8 mouse cellular contexts compared by ENCODE assay signal in the genomic region with DNA sequence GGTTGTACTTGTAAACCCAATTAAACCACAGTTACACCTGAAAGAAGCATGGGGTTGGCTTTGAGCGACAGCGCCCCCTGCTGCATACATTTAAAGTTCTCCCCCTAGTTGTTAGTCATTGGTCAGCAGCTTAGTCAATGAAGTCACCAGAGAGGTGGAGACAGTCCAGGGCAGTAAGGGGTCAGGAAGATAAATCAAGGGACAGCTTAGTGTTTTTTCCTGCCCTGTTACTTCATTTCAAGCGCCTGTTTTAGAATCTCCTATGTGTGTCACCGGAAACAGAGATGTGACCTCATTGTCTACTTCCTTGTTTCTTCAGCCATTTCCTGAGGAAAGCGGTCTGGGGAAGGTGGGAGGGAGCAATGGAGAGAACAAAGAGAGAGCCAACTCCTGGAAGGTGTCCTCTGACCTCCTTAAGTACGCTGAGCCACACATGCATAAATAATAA. TPM values are rescaled to one million over a fixed set of nuclear protein-coding genes. Genes with fewer than 3 reads are reported as not detected.
A peak's percentile ranks its signal among the peaks of the same experiment; 100 is the strongest.
DNase-seq lines count a peak whose midpoint lies in the region; ATAC-seq and TF ChIP-seq lines count a peak whose summit lies in the region.

No protein-coding gene starts in this region.

- no peaks in the 10 kb centered on the region for H3K27me3 ChIP-seq in hindbrain, embryonic 14.5 days (ENCODE audit: control insufficient read depth, insufficient read depth, low read length)
- 0 out of 2 replicates have a peak, but pooled peaks cover 3% of the 10 kb centered on the region for H3K27me3 ChIP-seq in hindbrain, embryonic 12.5 days
- H3K27me3 ChIP-seq in G1E (ENCODE audit: insufficient read depth, low read length): no peaks in the 10 kb centered on the region; the same call in 1 of the 2 replicates
- H3K27me3 ChIP-seq in heart, embryonic 10.5 days (ENCODE audit: insufficient read depth, poor library complexity, severe bottlenecking): no peaks in the 10 kb centered on the region
- H3K27me3 ChIP-seq in kidney, postnatal 0 days (ENCODE audit: insufficient read depth, low read length): no peaks in the 10 kb centered on the region

- no peak overlapping the region for H3K4me2 ChIP-seq in hindbrain, embryonic 14.5 days (replicated peaks)
- H3K4me2 ChIP-seq in hindbrain, embryonic 12.5 days (replicated peaks): no peak overlapping the region
- no peak overlapping the region for H3K4me2 ChIP-seq in kidney, postnatal 0 days (ENCODE audit: low read length)

- no peak overlapping the region for H3K4me3 ChIP-seq in hindbrain, embryonic 14.5 days (replicated peaks; ENCODE audit: low read length)
- no peak overlapping the region for H3K4me3 ChIP-seq in hindbrain, embryonic 12.5 days
- H3K4me3 ChIP-seq in G1E (ENCODE audit: low read depth, low read length): no peak overlapping the region
- no peak overlapping the region for H3K4me3 ChIP-seq in heart, embryonic 10.5 days
- no peak overlapping the region for H3K4me3 ChIP-seq in kidney, postnatal 0 days (replicated peaks; ENCODE audit: low read depth, low read length)

- peak; percentile 73 for TF ChIP-seq CTCF in G1E (IDR thresholded peaks at IDR 0.05; ENCODE audit: low read depth, low read length)
- peak; percentile 92 for TF ChIP-seq CTCF in kidney, postnatal 0 days (IDR thresholded peaks at IDR 0.05; ENCODE audit: low read depth)

- 0 out of 2 replicates have a peak, but pooled peaks cover 6% of the 10 kb centered on the region for H3K4me1 ChIP-seq in hindbrain, embryonic 14.5 days (replicated peaks; ENCODE audit: control insufficient read depth, insufficient read depth, low read length)
- H3K4me1 ChIP-seq in hindbrain, embryonic 12.5 days: peaks cover 12% of the 10 kb centered on the region
- peaks cover 37% of the 10 kb centered on the region for H3K4me1 ChIP-seq in G1E (ENCODE audit: insufficient read depth, low read depth, low read length)
- peaks cover 34% of the 10 kb centered on the region for H3K4me1 ChIP-seq in heart, embryonic 10.5 days
- peaks cover 4% of the 10 kb centered on the region for H3K4me1 ChIP-seq in kidney, postnatal 0 days (replicated peaks; ENCODE audit: insufficient read depth, low read length)

- no peak overlapping the region for H3K9ac ChIP-seq in hindbrain, embryonic 14.5 days
- no peak overlapping the region for H3K9ac ChIP-seq in hindbrain, embryonic 12.5 days
- H3K9ac ChIP-seq in kidney, postnatal 0 days (ENCODE audit: low read depth, low read length): no peak overlapping the region

- no peak overlapping the region for H3K27ac ChIP-seq in hindbrain, embryonic 14.5 days
- H3K27ac ChIP-seq in hindbrain, embryonic 12.5 days: no peak overlapping the region
- 0 out of 2 replicates have a peak overlapping the region, but pooled peaks have one; percentile 37 for H3K27ac ChIP-seq in heart, embryonic 10.5 days
- peak overlapping the region; percentile 50; the same call in 1 of the 2 replicates for H3K27ac ChIP-seq in kidney, postnatal 0 days

- 29% methylated on average over 6 of the region's 6 CpGs for WGBS in hindbrain, embryonic 14.5 days
- WGBS in hindbrain, embryonic 12.5 days: 38% methylated on average over 6 of the region's 6 CpGs
- WGBS in heart, embryonic 10.5 days: 22% methylated on average over 6 of the region's 6 CpGs
- 16% methylated on average over 6 of the region's 6 CpGs for WGBS in kidney, postnatal 0 days

- H3K9me3 ChIP-seq in hindbrain, embryonic 14.5 days (ENCODE audit: control insufficient read depth, low read length): no peaks in the 10 kb centered on the region
- no peaks in the 10 kb centered on the region for H3K9me3 ChIP-seq in hindbrain, embryonic 12.5 days (replicated peaks)
- H3K9me3 ChIP-seq in G1E (replicated peaks): no peaks in the 10 kb centered on the region
- no peaks in the 10 kb centered on the region for H3K9me3 ChIP-seq in heart, embryonic 10.5 days
- no peaks in the 10 kb centered on the region for H3K9me3 ChIP-seq in kidney, postnatal 0 days (replicated peaks; ENCODE audit: low read length)

- ATAC-seq in hindbrain, embryonic 14.5 days (ENCODE audit: low FRiP score): no peak
- ATAC-seq in hindbrain, embryonic 12.5 days (ENCODE audit: low FRiP score): no peak
- ATAC-seq in G1E (ENCODE audit: extremely low read depth, insufficient number of reproducible peaks, low FRiP score, poor library complexity, severe bottlenecking): no peak
- ATAC-seq in kidney, postnatal 0 days (replicated peaks; ENCODE audit: low FRiP score, low read depth): peak; percentile 76

- DNase-seq in hindbrain, embryonic 14.5 days (ENCODE audit: low spot score): peak; percentile 47
- DNase-seq in G1E (ENCODE audit: low spot score): no peak
- DNase-seq in cerebellum, adult 9-11 months: peak; percentile 58
- peak; percentile 86 for DNase-seq in heart, embryonic 10.5 days (ENCODE audit: low spot score)
- DNase-seq in kidney, postnatal 0 days (ENCODE audit: low spot score): peak; percentile 96
- DNase-seq in lung, postnatal 4 days: peak; percentile 80 to 89
- peak; percentile 69 for DNase-seq in thymus, postnatal 0 days (ENCODE audit: low spot score)

- no peaks in the 10 kb centered on the region for H3K36me3 ChIP-seq in hindbrain, embryonic 14.5 days (replicated peaks; ENCODE audit: control insufficient read depth, insufficient read depth)
- H3K36me3 ChIP-seq in hindbrain, embryonic 12.5 days: no peaks in the 10 kb centered on the region
- no peaks in the 10 kb centered on the region for H3K36me3 ChIP-seq in G1E (replicated peaks)
- no peaks in the 10 kb centered on the region for H3K36me3 ChIP-seq in heart, embryonic 10.5 days
- no peaks in the 10 kb centered on the region for H3K36me3 ChIP-seq in kidney, postnatal 0 days (ENCODE audit: insufficient read depth, low read length)

RNA-seq across cellular contexts. Expression of gene Arhgef2, which starts 2.0 kb away (rescaled TPM):
- 96.0 and 115 TPM in 2 replicates for polyA plus RNA-seq in hindbrain, embryonic 14.5 days (2014; fragmentation: Nextera tagmentation; extraction: Ambion mirVana)
- polyA plus RNA-seq in hindbrain, embryonic 12.5 days (2016; fragmentation: Nextera tagmentation; extraction: Ambion mirVana): 171 and 179 TPM in 2 replicates
- total RNA-seq in G1E (2014; fragmentation: Nextera tagmentation) (170 and 181 TPM in 2 replicates), G1E (2017) (64.2 and 66.2 TPM in 2 replicates)
- 277 and 291 TPM in 2 replicates for polyA plus RNA-seq in G1E (2012)
- 82.5 and 108 TPM in 2 replicates for polyA plus RNA-seq in heart, embryonic 10.5 days (2016; fragmentation: Nextera tagmentation; extraction: Ambion mirVana)
- 53.7 and 65.4 TPM in 2 replicates for polyA plus RNA-seq in kidney, postnatal 0 days (2015; fragmentation: Nextera tagmentation; extraction: Ambion mirVana)
- polyA plus RNA-seq in thymus, postnatal 0 days (2015; fragmentation: Nextera tagmentation; extraction: Ambion mirVana): 64.2 and 94.5 TPM in 2 replicates

RNA-seq across cellular contexts. Expression of gene Ssr2, which starts 28.1 kb away (rescaled TPM):
- polyA plus RNA-seq in hindbrain, embryonic 14.5 days (2014; fragmentation: Nextera tagmentation; extraction: Ambion mirVana): 117 and 129 TPM in 2 replicates
- polyA plus RNA-seq in hindbrain, embryonic 12.5 days (2016; fragmentation: Nextera tagmentation; extraction: Ambion mirVana): 152 and 155 TPM in 2 replicates
- total RNA-seq in G1E (2014; fragmentation: Nextera tagmentation) (269 and 289 TPM in 2 replicates), G1E (2017) (132 and 134 TPM in 2 replicates)
- 123 and 280 TPM in 2 replicates for polyA plus RNA-seq in G1E (2012)
- 184 and 207 TPM in 2 replicates for polyA plus RNA-seq in heart, embryonic 10.5 days (2016; fragmentation: Nextera tagmentation; extraction: Ambion mirVana)
- 294 and 311 TPM in 2 replicates for polyA plus RNA-seq in kidney, postnatal 0 days (2015; fragmentation: Nextera tagmentation; extraction: Ambion mirVana)
- 206 and 212 TPM in 2 replicates for polyA plus RNA-seq in thymus, postnatal 0 days (2015; fragmentation: Nextera tagmentation; extraction: Ambion mirVana)

RNA-seq across cellular contexts. Expression of gene Rxfp4, which starts 49.2 kb away (rescaled TPM):
- not detected in 2 replicates for polyA plus RNA-seq in hindbrain, embryonic 14.5 days (2014; fragmentation: Nextera tagmentation; extraction: Ambion mirVana)
- polyA plus RNA-seq in hindbrain, embryonic 12.5 days (2016; fragmentation: Nextera tagmentation; extraction: Ambion mirVana): not detected in 2 replicates
- total RNA-seq in G1E (2014; fragmentation: Nextera tagmentation): not detected in 2 replicates
- total RNA-seq in G1E (2017): 0.12 TPM in 1 of 2 replicates, not detected in the other
- not detected in 2 replicates for polyA plus RNA-seq in G1E (2012)
- not detected in 2 replicates for polyA plus RNA-seq in heart, embryonic 10.5 days (2016; fragmentation: Nextera tagmentation; extraction: Ambion mirVana)
- not detected in 2 replicates for polyA plus RNA-seq in kidney, postnatal 0 days (2015; fragmentation: Nextera tagmentation; extraction: Ambion mirVana)
- not detected in 2 replicates for polyA plus RNA-seq in thymus, postnatal 0 days (2015; fragmentation: Nextera tagmentation; extraction: Ambion mirVana)

RNA-seq across cellular contexts. Expression of gene Ubqln4, which starts 50.2 kb away (rescaled TPM):
- 42.9 and 53.6 TPM in 2 replicates for polyA plus RNA-seq in hindbrain, embryonic 14.5 days (2014; fragmentation: Nextera tagmentation; extraction: Ambion mirVana)
- 59.4 and 60.7 TPM in 2 replicates for polyA plus RNA-seq in hindbrain, embryonic 12.5 days (2016; fragmentation: Nextera tagmentation; extraction: Ambion mirVana)
- total RNA-seq in G1E (2014; fragmentation: Nextera tagmentation) (63.4 and 67.4 TPM in 2 replicates), G1E (2017) (39.6 and 40.6 TPM in 2 replicates)
- polyA plus RNA-seq in G1E (2012): 73.7 and 81.2 TPM in 2 replicates
- polyA plus RNA-seq in heart, embryonic 10.5 days (2016; fragmentation: Nextera tagmentation; extraction: Ambion mirVana): 49.5 and 62.2 TPM in 2 replicates
- polyA plus RNA-seq in kidney, postnatal 0 days (2015; fragmentation: Nextera tagmentation; extraction: Ambion mirVana): 35.1 and 35.9 TPM in 2 replicates
- polyA plus RNA-seq in thymus, postnatal 0 days (2015; fragmentation: Nextera tagmentation; extraction: Ambion mirVana): 14.6 and 16.2 TPM in 2 replicates

RNA-seq across cellular contexts. Expression of gene Lamtor2, which starts 50.9 kb away (rescaled TPM):
- 102 and 107 TPM in 2 replicates for polyA plus RNA-seq in hindbrain, embryonic 14.5 days (2014; fragmentation: Nextera tagmentation; extraction: Ambion mirVana)
- polyA plus RNA-seq in hindbrain, embryonic 12.5 days (2016; fragmentation: Nextera tagmentation; extraction: Ambion mirVana): 124 and 140 TPM in 2 replicates
- total RNA-seq in G1E (2014; fragmentation: Nextera tagmentation) (44.7 and 64.5 TPM in 2 replicates), G1E (2017) (97.5 and 98.0 TPM in 2 replicates)
- 96.1 and 182 TPM in 2 replicates for polyA plus RNA-seq in G1E (2012)
- polyA plus RNA-seq in heart, embryonic 10.5 days (2016; fragmentation: Nextera tagmentation; extraction: Ambion mirVana): 154 and 190 TPM in 2 replicates
- polyA plus RNA-seq in kidney, postnatal 0 days (2015; fragmentation: Nextera tagmentation; extraction: Ambion mirVana): 164 and 173 TPM in 2 replicates
- 150 and 153 TPM in 2 replicates for polyA plus RNA-seq in thymus, postnatal 0 days (2015; fragmentation: Nextera tagmentation; extraction: Ambion mirVana)

Comparison
In these comparisons a context has a peak if more than half of its experiments do, and no peak if none do; other contexts are left out.
1. H3K27ac ChIP-seq: peak in heart, embryonic 10.5 days (single experiment) and kidney, postnatal 0 days (single experiment); none in hindbrain, embryonic 14.5 days (single experiment) and hindbrain, embryonic 12.5 days (single experiment).